Mouse (Mus musculus) liver, adult 2 months (tissue): Measurements from ENCODE around the gene Gm45521. TPM values are rescaled to one million over a fixed set of nuclear protein-coding genes. Genes with fewer than 3 reads are reported as not detected.

Source experiments
- DNase-seq: peaks from one replicate; pipeline ENCODE4 v3.0.0-alpha.2; 2011; ENCODE audit warnings: low read depth, low spot score; ENCODE audit errors: extremely low read depth
- H3K27ac ChIP-seq: fragments of 200-500 bp; replicated peaks from 2 replicates; pipeline ENCODE4 v1.5.1; 2012; ENCODE audit warnings: low read depth, mild to moderate bottlenecking, control low read depth, inconsistent platforms, low read length; ENCODE audit not compliant: insufficient read depth
- H3K27me3 ChIP-seq: fragments of 200-500 bp; 2 replicates; pipeline ENCODE4 v1.6.1; 2012; ENCODE audit warnings: mild to moderate bottlenecking, moderate library complexity, low read length, inconsistent platforms; ENCODE audit not compliant: control insufficient read depth, insufficient read depth
- H3K36me3 ChIP-seq: fragments of 200-500 bp; 2 replicates; pipeline ENCODE4 v1.6.1; 2012; ENCODE audit warnings: low read length, inconsistent platforms; ENCODE audit not compliant: control insufficient read depth, insufficient read depth
- H3K4me1 ChIP-seq: fragments of 200-500 bp; 2 replicates; pipeline ENCODE4 v1.6.1; 2011; ENCODE audit warnings: low read length; ENCODE audit not compliant: control insufficient read depth, insufficient read depth
- H3K4me3 ChIP-seq: fragments of 200-500 bp; 2 replicates; pipeline ENCODE4 v1.5.1; 2011; ENCODE audit warnings: low read depth, mild to moderate bottlenecking, control low read depth, low read length, moderate library complexity; ENCODE audit not compliant: insufficient read depth
- H3K79me2 ChIP-seq: fragments of 200-500 bp; 2 replicates; pipeline ENCODE4 v1.6.1; 2012; ENCODE audit warnings: inconsistent platforms, mild to moderate bottlenecking, low read length, moderate library complexity; ENCODE audit not compliant: control insufficient read depth, insufficient read depth
- H3K9ac ChIP-seq: fragments of 200-500 bp; 2 replicates; pipeline ENCODE4 v1.6.1; 2012; ENCODE audit warnings: low read depth, mild to moderate bottlenecking, control low read depth, inconsistent platforms, low read length
- CTCF ChIP-seq: fragments of 200-500 bp; IDR thresholded peaks from 2 replicates; pipeline ENCODE4 v1.5.1; 2011; ENCODE audit warnings: low read depth, low read length, control low read depth
- POLR2A ChIP-seq: fragments of 200-500 bp; IDR thresholded peaks from 2 replicates; pipeline ENCODE4 v1.6.1; 2011; ENCODE audit warnings: low read length, control low read depth; ENCODE audit not compliant: insufficient read depth; ENCODE audit errors: extremely low read depth
- WGBS: fragments of 180-500 bp; shearing (Covaris S2); methylation state at CpG from one replicate; pipeline ENCODE4 v1.1.7; 2018; 5-methylcytosine and 5-hydroxymethylcytosine counted together
- polyA plus RNA-seq: library from polyadenylated mRNA; depleted of rRNA; stranded (reverse); fragments of >200 nt; gene quantifications from 2 replicates; pipeline ENCODE4 v1.2.3, GENCODE M21; 2012
- total RNA-seq: library from RNA; depleted of rRNA; stranded (reverse); fragments of >200 nt; gene quantifications from 2 replicates; pipeline ENCODE4 v1.2.3, GENCODE M21; 2014

The Gm45521 gene
- total and polyA plus RNA-seq, 2 experiments = not detected

- H3K9ac ChIP-seq = no peak overlapping the region
- DNase-seq = no peak
- H3K79me2 ChIP-seq = no peaks in the 10 kb centered on the region
- H3K4me3 ChIP-seq = no peak overlapping the region
- peaks cover 58% of the 10 kb centered on the region for H3K36me3 ChIP-seq
- H3K4me1 ChIP-seq = no peaks in the 10 kb centered on the region
- no peak overlapping the region for H3K27ac ChIP-seq
- TF ChIP-seq POLR2A = no peak
- no peak for TF ChIP-seq CTCF
- WGBS = 98% methylated on average over 7 of the region's 7 CpGs
- no peaks in the 10 kb centered on the region for H3K27me3 ChIP-seq
Observed at GRCm38 (mm10) chr14:7934166-7934565, 22.9 kb upstream of the Gm45521 start.

- Histone ChIP-seq H3K9ac (no peak overlapping the region), H3K4me1 (peaks cover 4% of the 10 kb centered on the region; the same call in 1 of the 2 replicates), H3K27me3 (no peaks in the 10 kb centered on the region), H3K27ac (no peak overlapping the region), H3K4me3 (no peak overlapping the region), H3K79me2 (no peaks in the 10 kb centered on the region), H3K36me3 (peaks cover 61% of the 10 kb centered on the region)
- no peak for DNase-seq
- 82% methylated on average over 17 of the region's 17 CpGs for WGBS
- TF ChIP-seq POLR2A (no peak), CTCF (peak; percentile 32)
Observed at GRCm38 (mm10) chr14:7937052-7937630, 19.9 kb upstream of the Gm45521 start.

GRCm38 (mm10) chr14:7938809-7939784 lies 18.0 kb upstream of the Gm45521 start:
- DNase-seq = peak; percentile 39
- H3K27ac ChIP-seq = no peak overlapping the region
- no peak overlapping the region for H3K4me3 ChIP-seq
- H3K27me3 ChIP-seq = no peaks in the 10 kb centered on the region
- H3K9ac ChIP-seq = no peak overlapping the region
- no peaks in the 10 kb centered on the region for H3K79me2 ChIP-seq
- TF ChIP-seq POLR2A (no peak), CTCF (no peak)
- peaks cover 61% of the 10 kb centered on the region for H3K36me3 ChIP-seq
- peaks cover 15% of the 10 kb centered on the region for H3K4me1 ChIP-seq
- WGBS = 59% methylated on average over 19 of the region's 19 CpGs

- Histone ChIP-seq H3K9ac (no peak overlapping the region), H3K27ac (peak overlapping the region; percentile 14), H3K4me3 (no peak overlapping the region), H3K79me2 (no peaks in the 10 kb centered on the region), H3K4me1 (peaks cover 18% of the 10 kb centered on the region), H3K36me3 (peaks cover 57% of the 10 kb centered on the region), H3K27me3 (no peaks in the 10 kb centered on the region)
- peak; percentile 59 for DNase-seq
- TF ChIP-seq CTCF (no peak), POLR2A (no peak)
- 32% methylated on average over 5 of the region's 5 CpGs for WGBS
Observed at GRCm38 (mm10) chr14:7941413-7941812, 15.7 kb upstream of the Gm45521 start.

- Histone ChIP-seq H3K27ac (peak overlapping the region; percentile 87), H3K27me3 (no peaks in the 10 kb centered on the region), H3K4me3 (no peak overlapping the region), H3K4me1 (peaks cover 18% of the 10 kb centered on the region), H3K79me2 (no peaks in the 10 kb centered on the region), H3K9ac (no peak overlapping the region), H3K36me3 (peaks cover 53% of the 10 kb centered on the region)
- peak; percentile 93 for DNase-seq
- no peak for TF ChIP-seq CTCF
- no peak for TF ChIP-seq POLR2A
- 43% methylated on average over 7 of the region's 7 CpGs for WGBS
Observed at GRCm38 (mm10) chr14:7943101-7943800, 13.8 kb upstream of the Gm45521 start.
